Mouse (Mus musculus) urinary bladder, postnatal 14 days (tissue): ENCODE data around the gene Lrrc73.

Source experiments
- DNase-seq: peaks from one replicate; pipeline ENCODE4 v3.0.0; 2021; ENCODE audit warnings: low spot score

The Lrrc73 gene

GRCm38 (mm10) chr17:46253452-46254084 is at the start of gene Lrrc73:
TSS of gene Lrrc73 (plus strand) at chr17:46253531.
- peak; percentile 91 for DNase-seq

- DNase-seq: no peak
Measured at GRCm38 (mm10) chr17:46206676-46207075, 46.7 kb upstream of the Lrrc73 start.

GRCm38 (mm10) chr17:46210550-46210949 is 42.8 kb upstream of the Lrrc73 start:
- peak; percentile 26 for DNase-seq

GRCm38 (mm10) chr17:46221601-46222000 is 31.7 kb upstream of the Lrrc73 start:
- no peak for DNase-seq

- no peak for DNase-seq
Measured at GRCm38 (mm10) chr17:46227576-46227975, 25.8 kb upstream of the Lrrc73 start.

- DNase-seq: no peak
Measured at GRCm38 (mm10) chr17:46236067-46236466, 17.3 kb upstream of the Lrrc73 start.

- no peak for DNase-seq
Measured at GRCm38 (mm10) chr17:46237079-46237478, 16.3 kb upstream of the Lrrc73 start.

- DNase-seq: no peak
Measured at GRCm38 (mm10) chr17:46237480-46237879, 15.9 kb upstream of the Lrrc73 start.

- DNase-seq: no peak
Measured at GRCm38 (mm10) chr17:46239516-46240114, 13.7 kb upstream of the Lrrc73 start.

- no peak for DNase-seq
Measured at GRCm38 (mm10) chr17:46241471-46241870, 11.9 kb upstream of the Lrrc73 start.

GRCm38 (mm10) chr17:46242274-46242673 is 11.1 kb upstream of the Lrrc73 start:
- no peak for DNase-seq

GRCm38 (mm10) chr17:46242993-46243392 is 10.3 kb upstream of the Lrrc73 start:
- DNase-seq: no peak

- DNase-seq: no peak
Measured at GRCm38 (mm10) chr17:46243624-46244023, 9.7 kb upstream of the Lrrc73 start.

GRCm38 (mm10) chr17:46244579-46244978 is 8.8 kb upstream of the Lrrc73 start:
- DNase-seq: no peak

- DNase-seq: peak; percentile 98
Measured at GRCm38 (mm10) chr17:46247512-46248188, 5.7 kb upstream of the Lrrc73 start, which contains the start of the genes Polr1c and Yipf3. TSS of gene Polr1c (minus strand) at chr17:46248054. TSS of gene Yipf3 (plus strand) at chr17:46248080.

- DNase-seq: no peak
Measured at GRCm38 (mm10) chr17:46248189-46248522, 5.2 kb upstream of the Lrrc73 start.

GRCm38 (mm10) chr17:46251174-46251573 is 2.2 kb upstream of the Lrrc73 start:
- no peak for DNase-seq

- peak; percentile 39 for DNase-seq
Measured at GRCm38 (mm10) chr17:46252571-46253451, 520 bp upstream of the Lrrc73 start.

- peak; percentile 20 for DNase-seq
Measured at GRCm38 (mm10) chr17:46254106-46254505, 775 bp downstream of the Lrrc73 start.

- no peak for DNase-seq
Measured at GRCm38 (mm10) chr17:46255147-46255546, 1.8 kb downstream of the Lrrc73 start.

GRCm38 (mm10) chr17:46258279-46259053 is 5.1 kb downstream of the Lrrc73 start:
- DNase-seq: peak; percentile 18
